Mouse (Mus musculus) v-Abl transformed pro-B cells (cell line): ENCODE data around the gene Syngr1.

Source experiments
- in situ Hi-C, 2 experiments: fragments of 400-800 bp; cut with MboI; formaldehyde crosslinking; loops; one replicate each; pipeline ENCODE4 v1.15.1; 2025; ENCODE audit not compliant: unreplicated experiment in 2 of 2

Gene Syngr1

DNA sequence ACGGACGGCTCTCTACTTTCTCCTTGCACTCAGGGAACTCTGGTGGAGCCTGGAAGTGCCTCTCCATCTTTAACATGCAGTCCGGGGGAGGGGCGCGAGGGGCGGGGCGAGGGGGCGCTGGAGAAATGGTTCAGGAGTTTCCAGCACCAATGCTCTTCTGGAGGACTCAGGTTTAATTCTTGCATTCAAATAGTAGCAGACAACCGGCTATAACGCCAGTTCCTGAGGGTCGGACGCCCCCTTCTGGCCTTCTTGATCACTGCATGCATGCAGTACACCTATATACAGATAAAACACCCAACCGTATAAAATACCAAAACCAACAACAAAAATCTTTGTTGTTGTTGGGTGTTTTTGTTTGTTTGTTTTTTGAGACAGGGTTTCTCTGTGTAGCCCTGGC lies 25.7 kb upstream of the Syngr1 start:
- in situ Hi-C loops, result loop anchor here in 1 of 2 experiments (10.0 kb wide), 1 partner anchor 411 kb away; the partner anchor contains the start of genes Cby1 and Fam227a

- in situ Hi-C loops, result loop anchor here in 1 of 2 experiments (10.0 kb wide), 1 partner anchor 412 kb away; the partner anchor contains the start of genes Cby1 and Fam227a
These were observed 24.6 kb upstream of the Syngr1 start for GRCm38 (mm10) chr15:80066538-80066937.

- in situ Hi-C loops, result loop anchor here in 1 of 2 experiments (10.0 kb wide), 1 partner anchor 414 kb away; the partner anchor contains the start of genes Cby1 and Fam227a
These were observed 22.0 kb upstream of the Syngr1 start for GRCm38 (mm10) chr15:80069171-80069570.

DNA sequence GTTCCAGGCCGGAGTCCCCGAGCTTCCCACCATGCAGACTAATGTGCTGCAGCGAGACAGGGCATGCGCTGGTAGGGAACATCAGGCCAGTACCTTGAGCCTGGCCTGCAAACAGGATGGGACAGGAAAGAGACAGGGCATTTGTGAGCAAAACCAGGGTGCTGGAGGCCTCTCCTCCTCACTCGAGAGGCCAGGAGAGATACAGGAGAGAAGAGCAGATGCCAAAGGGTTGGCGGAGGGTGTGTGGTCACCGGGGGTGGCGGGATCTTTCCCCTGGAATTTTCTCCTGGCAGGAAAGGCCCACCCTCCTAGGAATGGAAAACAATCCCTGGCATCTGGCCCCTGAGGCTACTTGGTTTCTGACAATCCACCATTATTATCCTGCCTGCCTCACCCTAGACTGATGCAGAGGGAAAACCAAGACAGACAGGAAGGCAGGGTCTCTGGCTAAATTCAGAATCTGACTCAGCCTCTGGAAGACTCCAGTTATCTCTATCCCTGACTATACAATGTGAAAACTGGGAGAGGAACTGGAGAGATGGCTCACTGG lies 21.0 kb upstream of the Syngr1 start:
- in situ Hi-C loops, result loop anchor here (10.0 kb wide), 1 partner anchor 845 kb away; the partner anchor contains the start of genes Gm49486 (in 2 of the 2) and Pick1 (in 2 of the 2)

DNA sequence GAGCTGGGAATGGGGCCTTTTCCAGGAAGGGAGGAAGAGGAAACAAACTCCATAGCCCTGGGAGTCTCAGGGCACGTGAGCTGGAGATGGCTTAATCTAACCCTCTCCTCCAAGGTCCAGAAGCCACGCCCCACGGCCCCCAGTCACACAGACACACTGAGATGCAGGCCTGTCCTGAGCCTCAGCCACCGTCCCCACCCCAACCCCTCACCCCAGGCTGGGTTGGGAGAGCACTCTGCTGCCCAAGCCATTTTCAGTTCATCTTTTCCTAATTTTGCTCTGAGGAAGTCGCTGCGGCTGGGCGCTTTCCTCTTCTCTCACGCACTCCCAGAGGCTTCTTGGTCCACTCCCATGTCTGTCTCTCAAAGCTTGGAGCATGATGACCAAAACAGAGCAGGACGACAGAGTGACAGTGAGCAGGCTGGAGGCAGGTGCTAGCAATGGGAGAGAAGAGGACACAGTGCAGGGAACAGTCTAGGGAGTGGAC lies 19.1 kb upstream of the Syngr1 start:
- in situ Hi-C loops, result loop anchor here (10.0 kb wide), 1 partner anchor 847 kb away; the partner anchor contains the start of genes Gm49486 (in 2 of the 2) and Pick1 (in 2 of the 2)

DNA sequence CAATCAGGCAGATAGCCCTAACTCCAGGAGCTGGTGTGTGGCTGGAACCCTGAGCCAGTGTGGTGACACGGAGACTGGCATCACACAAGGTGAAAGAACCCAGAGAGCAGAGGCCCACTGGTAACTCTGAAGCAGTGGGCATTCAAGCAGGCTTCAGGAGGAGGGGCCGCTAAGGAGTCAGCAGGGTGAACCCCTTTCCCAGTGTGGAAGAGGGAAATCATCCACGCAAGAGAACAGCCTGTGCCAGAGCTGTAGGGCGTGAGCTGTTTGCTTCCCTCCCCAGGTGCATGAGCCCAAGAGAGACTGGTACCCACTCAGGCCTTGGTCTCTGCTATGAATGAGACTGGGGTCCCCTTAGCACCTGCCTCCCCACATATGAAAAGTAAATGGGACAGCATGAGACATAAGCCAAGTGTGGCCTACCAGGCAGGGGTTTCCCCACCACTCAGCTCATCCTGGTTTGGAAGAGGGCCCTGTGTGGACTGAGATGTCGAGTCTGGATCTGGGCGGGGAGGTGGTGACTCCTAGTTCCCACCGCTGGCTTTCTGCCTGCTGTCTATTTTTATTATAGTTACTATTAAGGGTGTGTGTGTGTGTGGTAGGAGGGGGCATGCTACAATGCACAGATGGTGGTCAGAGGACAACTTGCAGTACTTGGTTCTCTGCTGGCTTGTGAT lies 18.4 kb upstream of the Syngr1 start:
- in situ Hi-C loops, result loop anchor here (10.0 kb wide), 1 partner anchor 848 kb away; the partner anchor contains the start of genes Gm49486 (in 2 of the 2) and Pick1 (in 2 of the 2)

GRCm38 (mm10) chr15:80073256-80073621 lies 17.9 kb upstream of the Syngr1 start:
- in situ Hi-C loops, result loop anchor here (10.0 kb wide), 1 partner anchor 848 kb away; the partner anchor contains the start of genes Gm49486 (in 2 of the 2) and Pick1 (in 2 of the 2)

DNA sequence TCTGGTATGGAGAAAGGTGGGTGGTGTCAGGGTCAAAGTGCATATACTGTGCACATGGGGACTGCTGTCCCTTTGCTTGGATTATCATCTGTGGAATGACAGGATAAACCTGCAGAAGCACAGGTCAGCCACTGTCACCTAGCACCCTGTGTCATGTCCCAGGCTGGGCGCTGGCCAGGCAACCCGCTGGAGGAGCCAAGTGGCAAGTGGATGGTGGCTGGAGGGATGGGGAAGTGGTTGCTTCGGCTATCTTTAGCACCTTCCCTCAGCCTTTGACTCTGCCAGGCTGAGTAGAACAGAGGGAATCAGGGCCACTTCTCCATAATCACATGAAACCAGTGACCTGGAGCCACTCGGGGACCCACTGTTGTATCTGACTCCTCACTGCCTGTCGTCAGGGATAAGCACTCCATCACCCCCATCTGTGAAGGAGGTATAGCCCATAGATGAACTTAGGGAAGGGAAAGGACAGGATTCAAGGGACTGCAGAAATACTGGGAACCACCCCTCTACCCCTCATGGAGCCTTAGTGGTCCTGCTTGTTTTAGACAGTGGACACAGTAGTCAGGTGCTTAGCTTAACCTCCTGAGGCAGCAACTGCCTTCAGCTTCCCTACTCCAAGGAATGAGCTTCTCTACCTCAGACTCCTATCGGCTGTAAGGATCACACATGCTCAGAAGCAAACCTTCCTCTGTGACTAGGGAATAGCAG lies 16.3 kb upstream of the Syngr1 start:
- in situ Hi-C loops, result loop anchor here (5.0 to 10.0 kb wide), 3 partner anchors 128 to 850 kb away; partner anchors contain the start of genes Cbx6 (in 2 of the 2), Gm49486 (in 2 of the 2), Npcd (in 2 of the 2) and Pick1 (in 2 of the 2)

DNA sequence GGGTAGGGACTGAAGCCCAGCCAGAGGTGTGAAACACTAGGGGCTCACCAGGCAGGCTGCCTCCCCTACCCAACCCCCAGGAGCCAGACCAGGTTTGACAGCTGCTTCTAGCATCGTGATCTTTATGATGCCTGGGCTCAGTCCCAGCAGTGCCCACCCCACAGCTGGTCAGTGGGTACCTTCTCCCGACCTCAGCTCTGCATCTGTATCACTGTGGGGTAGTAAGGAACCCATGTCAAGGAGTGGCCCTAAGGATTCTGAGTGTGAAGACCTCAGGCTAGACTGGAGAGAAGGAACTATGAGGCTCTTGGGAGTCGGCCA lies 15.8 kb upstream of the Syngr1 start:
- in situ Hi-C loops, result loop anchor here (5.0 to 10.0 kb wide), 3 partner anchors 128 to 851 kb away; partner anchors contain the start of genes Cbx6 (in 2 of the 2), Gm49486 (in 2 of the 2), Npcd (in 2 of the 2) and Pick1 (in 2 of the 2)

DNA sequence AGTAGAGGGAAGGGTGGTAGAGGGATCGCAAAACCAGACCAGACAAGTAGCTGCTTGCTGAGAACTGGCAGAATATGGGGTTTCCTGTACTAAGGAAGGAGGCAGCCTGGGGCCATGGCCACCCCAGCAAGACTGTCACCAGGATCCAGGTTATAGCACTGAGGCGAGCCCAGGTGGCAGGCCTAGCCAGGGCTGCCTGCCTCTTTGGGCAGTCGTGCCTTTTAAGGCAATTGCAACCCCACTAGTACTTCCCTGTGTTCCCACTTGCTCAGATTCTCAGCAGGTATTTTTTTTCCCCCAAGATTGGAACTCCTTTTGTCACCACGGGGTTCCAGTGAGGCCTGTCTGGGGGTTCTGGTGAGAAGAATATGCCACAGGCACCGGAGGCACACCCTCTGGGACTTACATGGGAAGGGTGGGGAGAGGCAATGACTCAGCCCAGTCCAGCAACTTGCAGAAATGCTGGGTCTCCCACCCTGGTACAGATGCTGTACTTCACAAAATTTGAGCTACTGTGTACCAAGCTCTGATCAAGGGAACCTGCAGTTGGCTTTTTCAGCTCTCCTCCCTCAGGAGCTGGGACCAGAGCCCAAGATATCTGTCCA lies 15.3 kb upstream of the Syngr1 start:
- in situ Hi-C loops, result loop anchor here (5.0 to 10.0 kb wide), 3 partner anchors 129 to 851 kb away; partner anchors contain the start of genes Cbx6 (in 2 of the 2), Gm49486 (in 2 of the 2), Npcd (in 2 of the 2) and Pick1 (in 2 of the 2)

- in situ Hi-C loops, result loop anchor here (5.0 to 10.0 kb wide), 3 partner anchors 129 to 852 kb away; partner anchors contain the start of genes Cbx6 (in 2 of the 2), Gm49486 (in 2 of the 2), Npcd (in 2 of the 2) and Pick1 (in 2 of the 2)
These were observed 14.6 kb upstream of the Syngr1 start for GRCm38 (mm10) chr15:80076338-80077136.

GRCm38 (mm10) chr15:80078058-80078814 lies 12.9 kb upstream of the Syngr1 start:
- in situ Hi-C loops, result loop anchor here (5.0 to 10.0 kb wide), 3 partner anchors 131 to 853 kb away; partner anchors contain the start of genes Cbx6 (in 2 of the 2), Gm49486 (in 2 of the 2), Npcd (in 2 of the 2) and Pick1 (in 2 of the 2)

DNA sequence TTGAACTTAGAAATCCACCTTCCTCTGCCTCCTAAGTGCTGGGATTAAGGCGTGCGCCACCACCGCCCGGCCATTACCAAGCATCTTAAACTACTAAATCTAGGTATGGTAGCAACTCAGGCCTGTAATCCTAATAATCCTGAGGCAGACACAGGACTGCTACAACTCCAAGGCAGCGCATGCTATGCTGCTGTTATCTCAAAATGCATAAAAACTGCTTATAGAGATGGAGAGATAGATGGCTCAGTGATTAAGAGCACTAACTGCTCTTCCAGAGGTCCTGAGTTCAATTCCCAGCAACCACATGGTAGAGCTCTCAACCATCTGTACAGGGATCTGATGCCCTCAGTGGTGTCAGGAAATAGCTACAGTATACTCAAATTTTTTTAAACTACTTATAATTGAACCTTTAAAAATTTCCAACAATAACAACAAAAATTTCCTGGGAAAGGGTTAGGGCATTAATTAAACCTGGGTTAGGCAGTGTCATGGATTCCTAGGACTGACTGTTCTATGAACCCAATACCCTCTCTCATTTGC lies 11.9 kb upstream of the Syngr1 start:
- in situ Hi-C loops, result loop anchor here (5.0 to 10.0 kb wide), 3 partner anchors 132 to 854 kb away; partner anchors contain the start of genes Cbx6 (in 2 of the 2), Gm49486 (in 2 of the 2), Npcd (in 2 of the 2) and Pick1 (in 2 of the 2)

GRCm38 (mm10) chr15:80079954-80080353 lies 11.2 kb upstream of the Syngr1 start:
- in situ Hi-C loops, result loop anchor here (5.0 to 10.0 kb wide), 5 partner anchors 133 to 855 kb away; partner anchors contain the start of genes Cbx6 (in 2 of the 2), Gm49486 (in 2 of the 2), Npcd (in 2 of the 2) and Pick1 (in 2 of the 2)

DNA sequence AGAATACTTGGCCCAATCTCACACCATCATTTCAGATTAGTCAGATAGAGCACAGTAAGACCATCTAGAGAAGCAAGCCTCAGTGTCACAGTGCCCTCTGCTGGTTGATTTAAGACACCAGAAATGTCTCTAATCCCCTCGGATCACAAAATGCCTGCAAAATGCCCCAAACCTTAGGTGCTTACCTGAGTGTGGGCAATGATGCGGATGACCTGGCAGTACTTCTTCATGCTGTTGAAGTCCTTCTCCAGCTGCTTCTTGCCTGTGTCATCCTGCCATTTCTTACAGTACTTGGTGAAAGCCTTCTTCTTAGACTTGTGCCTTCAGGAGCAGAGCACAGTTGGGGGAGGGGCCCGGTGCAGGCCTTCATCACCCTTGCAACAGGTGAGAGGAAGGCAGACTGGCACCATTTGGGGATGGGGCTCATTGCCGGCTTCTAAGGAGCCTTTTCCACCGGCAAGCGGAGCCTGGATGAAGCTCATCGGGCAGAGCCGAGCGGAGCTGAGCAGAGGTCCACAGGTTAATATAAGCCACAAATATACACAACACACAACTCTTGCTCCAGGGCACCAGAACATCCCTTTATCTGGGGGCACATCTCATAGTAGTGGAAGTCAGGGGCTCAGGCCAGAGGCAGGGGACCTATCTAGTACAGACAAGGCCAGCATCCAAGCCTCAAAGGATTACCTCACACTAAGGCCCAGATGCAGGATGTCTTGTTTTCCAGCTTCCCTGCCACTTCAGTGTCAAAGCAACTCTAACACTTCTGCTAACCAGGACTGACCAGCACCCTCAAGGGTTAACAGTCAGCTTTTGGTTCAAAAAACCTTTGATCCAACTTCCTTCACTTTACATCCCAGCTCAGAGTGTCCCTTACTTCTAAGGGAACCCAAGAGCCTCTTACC lies 10.2 kb upstream of the Syngr1 start:
- in situ Hi-C loops, result loop anchor here in 1 of 2 experiments (10.0 kb wide), 2 partner anchors 326 to 614 kb away; no protein-coding TSS in a partner anchor

DNA sequence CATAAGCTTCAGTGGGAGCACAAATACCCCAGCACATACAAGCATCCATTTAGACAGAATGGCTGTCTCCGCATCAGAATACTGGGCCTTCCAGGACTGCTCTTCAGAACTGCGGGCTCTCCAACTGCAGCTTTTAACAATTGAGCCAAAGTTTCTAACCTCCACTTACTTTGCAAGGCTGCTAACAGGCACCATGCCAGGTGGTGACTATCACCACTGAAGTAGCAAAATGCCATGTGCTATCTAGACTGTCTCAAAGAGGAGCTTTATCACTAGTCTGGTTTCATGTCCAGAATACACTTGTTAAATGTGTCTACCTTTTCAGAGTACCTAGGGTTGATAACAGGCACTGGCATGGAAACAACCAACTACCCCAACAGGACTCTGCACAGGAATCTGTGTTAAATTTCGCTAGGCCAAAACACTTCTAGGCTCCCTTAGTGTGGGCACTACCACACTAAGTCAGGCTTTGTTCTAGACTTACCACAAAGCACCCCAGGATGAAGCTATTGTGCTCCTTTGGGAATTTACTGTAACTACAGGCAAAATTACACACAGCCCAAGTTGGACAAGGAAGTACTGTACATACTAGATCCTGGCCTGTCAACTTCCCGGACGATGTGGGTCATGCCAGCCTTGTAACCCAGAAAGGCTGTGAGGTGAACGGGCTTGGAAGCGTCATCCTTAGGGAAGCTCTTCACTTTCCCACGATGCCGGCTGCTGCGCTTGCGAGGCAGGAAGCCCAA lies 9.2 kb upstream of the Syngr1 start:
- in situ Hi-C loops, result loop anchor here in 1 of 2 experiments (10.0 kb wide), 2 partner anchors 327 to 613 kb away; no protein-coding TSS in a partner anchor
